Mouse (Mus musculus) embryonic facial prominence, embryonic 10.5 days (tissue): Measurements from ENCODE around the gene 1810010D01Rik. TPM values are rescaled to one million over a fixed set of nuclear protein-coding genes. Genes with fewer than 3 reads are reported as not detected.

Experiments
- DNase-seq: peaks from one replicate; pipeline ENCODE4 v3.0.0-alpha.2; 2017; ENCODE audit warnings: low spot score
- H3K27ac ChIP-seq: fragments of 300-500 bp; sonication (generic); replicated peaks from 2 replicates; pipeline ENCODE4 v1.5.1; 2016; ENCODE audit warnings: mild to moderate bottlenecking
- H3K27me3 ChIP-seq: fragments of 300-500 bp; sonication (generic); replicated peaks from 2 replicates; pipeline ENCODE4 v1.6.1; 2016; ENCODE audit warnings: low read depth, mild to moderate bottlenecking; ENCODE audit not compliant: poor library complexity, severe bottlenecking
- H3K36me3 ChIP-seq: fragments of 300-500 bp; sonication (generic); replicated peaks from 2 replicates; pipeline ENCODE4 v1.6.1; 2016; ENCODE audit warnings: mild to moderate bottlenecking, moderate library complexity
- H3K4me1 ChIP-seq: fragments of 300-500 bp; sonication (generic); 2 replicates; pipeline ENCODE4 v1.6.1; 2016
- H3K4me3 ChIP-seq: fragments of 300-500 bp; sonication (generic); 2 replicates; pipeline ENCODE4 v1.5.1; 2016; ENCODE audit warnings: mild to moderate bottlenecking, moderate library complexity
- H3K9me3 ChIP-seq: fragments of 300-500 bp; sonication (generic); 2 replicates; pipeline ENCODE4 v1.6.1; 2016; ENCODE audit warnings: mild to moderate bottlenecking
- WGBS: fragments of 180-500 bp; shearing (Covaris S2); methylation state at CpG from one replicate; pipeline ENCODE4 v1.1.7; 2016; 5-methylcytosine and 5-hydroxymethylcytosine counted together
- polyA plus RNA-seq: library from polyadenylated mRNA; unstranded; fragments of >200 nt; fragmentation: Nextera tagmentation; extraction: Ambion mirVana; gene quantifications from 2 replicates; pipeline ENCODE4 v1.2.1, GENCODE M21; 2016

The 1810010D01Rik gene
- polyA plus RNA-seq: 0.72 TPM in 1 of 2 replicates, not detected in the other

- 0 out of 2 replicates have a peak, but pooled peaks cover under 1% of the 10 kb centered on the region for H3K27me3 ChIP-seq
- no peaks in the 10 kb centered on the region for H3K36me3 ChIP-seq
- no peak for DNase-seq
- H3K4me3 ChIP-seq: no peak within 1 kb of the TSS
- H3K27ac ChIP-seq: peak within 1 kb of the TSS; percentile 97
- WGBS: 76% methylated on average over 4 of the region's 4 CpGs
- peaks cover 59% of the 10 kb centered on the region for H3K4me1 ChIP-seq
- no peaks in the 10 kb centered on the region for H3K9me3 ChIP-seq
These were observed at the start of gene 1810010D01Rik for GRCm38 (mm10) chr7:145208006-145208405. 1810010D01Rik (minus strand) TSS chr7:145208119.

DNA sequence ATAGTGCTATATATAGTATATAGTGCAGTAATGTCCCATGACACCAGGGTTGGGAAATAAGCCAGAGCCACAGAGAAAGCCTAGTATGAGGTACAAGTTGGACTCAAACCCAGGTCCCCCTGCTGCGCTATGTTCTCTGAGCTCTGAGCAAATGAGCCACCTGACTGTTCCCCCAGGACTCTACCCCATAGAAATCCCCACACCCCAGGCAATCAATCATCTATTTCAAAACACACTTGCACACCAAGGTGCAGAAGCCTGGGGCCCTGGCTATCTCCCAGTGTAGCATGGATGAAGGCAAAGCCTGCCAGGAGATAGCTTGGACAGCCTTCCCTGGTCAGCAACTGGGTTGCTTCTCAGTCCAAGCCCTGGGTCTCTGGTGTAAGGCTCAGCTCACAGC, 48.2 kb upstream of the 1810010D01Rik start:
- H3K4me3 ChIP-seq: no peak overlapping the region
- no peak for DNase-seq
- peaks cover 40% of the 10 kb centered on the region for H3K36me3 ChIP-seq
- no peaks in the 10 kb centered on the region; the same call in 1 of the 2 replicates for H3K4me1 ChIP-seq
- 92% methylated on average over 1 of the region's 1 CpGs for WGBS
- H3K27me3 ChIP-seq: no peaks in the 10 kb centered on the region
- H3K9me3 ChIP-seq: no peaks in the 10 kb centered on the region
- no peak overlapping the region for H3K27ac ChIP-seq

DNA sequence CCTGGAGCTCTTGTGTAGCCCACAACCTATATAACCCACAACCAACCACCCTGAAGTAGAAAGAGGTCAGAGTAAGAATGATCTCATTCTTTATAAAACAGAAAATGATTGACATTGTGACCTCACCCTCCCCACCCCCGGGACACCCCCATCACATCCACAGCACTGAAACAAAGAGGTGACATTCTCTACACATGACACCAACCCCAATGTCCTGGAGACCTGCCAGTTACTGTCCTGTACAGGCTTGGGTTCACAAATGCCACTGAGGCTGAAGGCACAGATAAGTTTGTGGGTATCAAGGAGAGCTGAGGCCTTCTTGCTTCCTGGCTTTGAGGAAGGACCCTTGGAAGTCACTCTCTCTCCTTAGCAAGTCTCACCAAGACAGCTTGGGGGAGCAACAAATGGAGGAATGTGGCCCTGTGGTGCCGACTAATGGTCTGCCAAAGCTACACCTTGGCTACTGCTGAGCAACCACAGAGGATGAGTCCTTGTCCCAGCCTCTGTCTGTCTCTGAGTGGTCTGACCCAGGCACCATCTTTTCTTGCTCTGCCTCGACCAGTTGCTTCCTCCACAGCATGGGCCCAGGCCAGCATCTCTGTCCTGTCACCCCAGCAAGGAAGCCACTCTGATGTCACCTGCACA, 46.2 kb upstream of the 1810010D01Rik start:
- H3K36me3 ChIP-seq: peaks cover 24% of the 10 kb centered on the region
- no peak overlapping the region for H3K4me3 ChIP-seq
- 69% methylated on average over 3 of the region's 3 CpGs for WGBS
- H3K9me3 ChIP-seq: no peaks in the 10 kb centered on the region
- H3K4me1 ChIP-seq: peaks cover 5% of the 10 kb centered on the region; the same call in 1 of the 2 replicates
- no peak for DNase-seq
- no peak overlapping the region for H3K27ac ChIP-seq
- no peaks in the 10 kb centered on the region for H3K27me3 ChIP-seq

- peaks cover 5% of the 10 kb centered on the region; the same call in 1 of the 2 replicates for H3K4me1 ChIP-seq
- no peak overlapping the region for H3K4me3 ChIP-seq
- DNase-seq: peak; percentile 81
- no peak overlapping the region for H3K27ac ChIP-seq
- WGBS: 25% methylated on average over 8 of the region's 8 CpGs
- peaks cover 17% of the 10 kb centered on the region for H3K36me3 ChIP-seq
- H3K9me3 ChIP-seq: no peaks in the 10 kb centered on the region
- H3K27me3 ChIP-seq: no peaks in the 10 kb centered on the region
These were observed 45.0 kb upstream of the 1810010D01Rik start for GRCm38 (mm10) chr7:145252715-145253476.

- Histone ChIP-seq H3K4me1 (peaks cover 5% of the 10 kb centered on the region; the same call in 1 of the 2 replicates), H3K27ac (no peak overlapping the region; the same call in 1 of the 2 replicates), H3K27me3 (no peaks in the 10 kb centered on the region), H3K36me3 (no peaks in the 10 kb centered on the region; the same call in 1 of the 2 replicates), H3K4me3 (no peak overlapping the region), H3K9me3 (no peaks in the 10 kb centered on the region)
- WGBS: 78% methylated on average over 9 of the region's 9 CpGs
- no peak for DNase-seq
These were observed 42.3 kb upstream of the 1810010D01Rik start for GRCm38 (mm10) chr7:145250225-145250624.

DNA sequence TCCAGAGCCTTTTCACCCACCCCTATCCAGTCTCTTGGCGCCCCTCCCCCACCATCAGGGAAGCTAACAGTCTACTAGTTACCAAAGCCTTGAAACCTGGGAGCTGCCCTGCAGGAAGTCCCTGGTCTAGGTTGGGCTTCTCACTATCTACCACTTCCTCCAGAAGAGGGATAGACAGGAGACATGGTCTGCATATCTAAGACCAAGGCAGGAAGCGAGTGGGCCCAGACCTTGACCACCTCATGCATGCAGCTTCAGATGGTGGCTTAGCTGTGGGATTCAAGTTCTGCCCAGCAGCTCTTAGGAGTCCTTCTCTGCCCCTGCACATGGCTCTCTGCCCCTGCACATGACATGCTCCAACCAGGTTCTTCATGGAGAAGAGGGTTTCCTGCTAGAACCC, 41.0 kb upstream of the 1810010D01Rik start:
- H3K36me3 ChIP-seq: no peaks in the 10 kb centered on the region
- H3K9me3 ChIP-seq: no peaks in the 10 kb centered on the region
- 88% methylated on average over 2 of the region's 2 CpGs for WGBS
- H3K27me3 ChIP-seq: peaks cover 8% of the 10 kb centered on the region; the same call in 1 of the 2 replicates
- peaks cover 5% of the 10 kb centered on the region; the same call in 1 of the 2 replicates for H3K4me1 ChIP-seq
- no peak for DNase-seq
- no peak overlapping the region; the same call in 1 of the 2 replicates for H3K27ac ChIP-seq
- H3K4me3 ChIP-seq: no peak overlapping the region

DNA sequence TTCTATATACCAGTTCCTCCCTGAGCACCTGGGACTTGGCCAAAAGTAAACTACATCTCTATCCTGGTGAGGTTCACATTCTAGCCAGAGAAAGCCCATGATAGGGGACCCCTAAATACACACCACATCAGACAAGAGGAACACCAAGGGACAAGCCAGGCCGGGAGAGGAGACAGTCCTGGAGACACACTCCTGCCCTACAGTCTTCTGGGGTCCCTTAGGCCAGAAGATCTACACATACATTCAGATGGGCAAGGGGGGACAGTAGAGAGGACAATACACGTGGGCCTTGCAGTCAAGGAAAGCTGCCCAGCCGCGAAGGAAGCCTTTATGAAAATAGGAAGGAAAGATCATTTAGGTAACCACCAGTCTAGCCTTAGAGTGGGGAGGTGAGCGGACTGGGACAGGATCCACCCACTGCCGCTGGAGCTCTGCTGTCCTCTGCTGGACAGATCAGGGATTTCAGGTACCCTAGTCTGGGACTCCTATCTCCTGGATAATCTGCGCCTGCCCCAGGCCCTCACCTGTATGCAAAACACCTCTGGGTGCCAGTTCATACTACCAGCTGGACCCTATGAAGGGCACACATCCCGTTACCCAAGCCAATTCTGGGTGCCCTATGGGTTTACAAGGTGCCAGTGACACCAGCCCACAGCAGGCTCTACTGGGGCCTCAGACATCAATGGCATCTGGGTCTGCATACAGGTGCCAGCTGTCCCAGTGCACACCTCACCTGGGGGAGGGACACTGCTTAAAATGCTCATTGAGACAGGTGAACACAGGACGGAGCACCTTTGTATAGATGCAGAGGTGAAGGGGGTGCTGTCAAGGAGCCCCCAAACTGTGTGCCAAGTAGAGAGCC, 35.2 kb upstream of the 1810010D01Rik start:
- Histone ChIP-seq H3K4me3 (no peak overlapping the region; the same call in 1 of the 2 replicates), H3K36me3 (no peaks in the 10 kb centered on the region), H3K9me3 (no peaks in the 10 kb centered on the region), H3K27me3 (peaks cover 24% of the 10 kb centered on the region), H3K27ac (peak overlapping the region; percentile 40; the same call in 1 of the 2 replicates), H3K4me1 (peaks cover 13% of the 10 kb centered on the region)
- DNase-seq: peak; percentile 84
- 13% methylated on average over 9 of the region's 9 CpGs for WGBS

GRCm38 (mm10) chr7:145242028-145242427, 34.1 kb upstream of the 1810010D01Rik start:
- DNase-seq: no peak
- Histone ChIP-seq H3K4me3 (no peak overlapping the region), H3K36me3 (no peaks in the 10 kb centered on the region), H3K9me3 (no peaks in the 10 kb centered on the region), H3K4me1 (peaks cover 13% of the 10 kb centered on the region), H3K27me3 (peaks cover 24% of the 10 kb centered on the region), H3K27ac (no peak overlapping the region)
- WGBS: 84% methylated on average over 9 of the region's 9 CpGs

DNA sequence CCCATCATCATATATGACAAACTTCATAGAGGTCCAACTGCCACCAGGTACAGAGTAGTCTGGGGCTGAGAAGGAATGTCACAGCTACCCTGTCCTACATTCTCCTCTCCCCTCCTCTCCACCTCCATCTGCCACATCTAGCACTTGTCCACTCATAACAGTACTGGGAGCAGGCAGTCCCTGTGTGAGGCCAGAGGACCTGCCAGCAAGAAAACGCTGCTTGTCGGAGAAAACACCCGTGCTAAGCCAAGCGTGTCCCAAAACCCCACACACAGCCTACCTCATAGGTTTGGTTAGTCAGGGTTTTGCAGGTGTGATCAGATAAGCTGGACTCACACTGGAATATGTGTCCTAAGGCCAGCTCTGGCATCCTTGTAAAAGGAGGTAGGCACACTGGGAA, 33.0 kb upstream of the 1810010D01Rik start:
- no peak for DNase-seq
- WGBS: 85% methylated on average over 4 of the region's 4 CpGs
- H3K27me3 ChIP-seq: peaks cover 24% of the 10 kb centered on the region

DNA sequence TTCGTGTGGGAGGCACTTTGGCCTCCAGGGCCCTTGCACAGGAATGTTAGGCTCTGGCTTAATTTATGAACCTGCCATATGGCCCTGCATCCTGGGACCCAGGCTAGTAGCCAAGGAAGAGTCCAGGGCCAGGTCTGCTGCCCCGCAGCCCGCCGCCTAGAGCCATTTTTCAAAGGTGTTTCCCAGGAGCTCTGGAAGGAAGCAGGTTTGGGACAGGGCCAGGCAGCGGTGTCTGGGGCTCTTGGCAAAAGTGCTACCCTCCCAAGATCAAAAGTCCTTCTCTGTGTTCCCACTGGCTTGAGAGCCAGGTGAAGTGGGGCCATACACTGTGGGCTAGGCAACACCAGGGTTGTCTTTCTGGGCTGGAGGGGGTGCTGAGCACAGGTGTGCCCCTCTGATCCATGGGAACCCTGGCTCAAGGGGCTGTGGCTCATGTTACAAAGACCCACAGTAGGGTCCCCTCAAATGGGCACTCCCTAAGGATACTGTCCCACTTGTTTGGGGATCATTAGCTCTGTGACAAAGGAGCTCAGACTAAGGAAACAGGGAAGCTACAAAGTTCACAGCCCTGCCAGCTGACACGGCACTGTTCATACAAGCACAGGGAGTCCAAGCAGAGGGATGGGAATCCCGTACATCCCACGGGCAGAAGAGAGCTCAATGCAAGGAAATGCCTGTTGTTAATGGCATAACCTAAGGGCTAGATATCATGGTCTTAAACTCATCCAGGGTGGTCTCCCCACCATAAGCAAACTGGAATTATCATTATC, 32.0 kb upstream of the 1810010D01Rik start:
- H3K27ac ChIP-seq: 0 out of 2 replicates have a peak overlapping the region, but pooled peaks have one; percentile 20
- DNase-seq: no peak
- no peaks in the 10 kb centered on the region for H3K9me3 ChIP-seq
- no peak overlapping the region for H3K4me3 ChIP-seq
- WGBS: 78% methylated on average over 8 of the region's 8 CpGs
- H3K27me3 ChIP-seq: peaks cover 24% of the 10 kb centered on the region
- H3K4me1 ChIP-seq: peaks cover 13% of the 10 kb centered on the region
- H3K36me3 ChIP-seq: no peaks in the 10 kb centered on the region

More for the DNA sequence above, 33.0 kb upstream of the 1810010D01Rik start:
- Histone ChIP-seq H3K36me3 (no peaks in the 10 kb centered on the region), H3K4me3 (no peak overlapping the region), H3K9me3 (no peaks in the 10 kb centered on the region), H3K27ac (no peak overlapping the region), H3K4me1 (peaks cover 13% of the 10 kb centered on the region)

GRCm38 (mm10) chr7:145239145-145239544, 31.2 kb upstream of the 1810010D01Rik start:
- peak overlapping the region; percentile 12; the same call in 1 of the 2 replicates for H3K27ac ChIP-seq
- DNase-seq: no peak

More at GRCm38 (mm10) chr7:145239145-145239544, 31.2 kb upstream of the 1810010D01Rik start:
- peaks cover 13% of the 10 kb centered on the region for H3K4me1 ChIP-seq
- H3K4me3 ChIP-seq: no peak overlapping the region
- peaks cover 18% of the 10 kb centered on the region for H3K27me3 ChIP-seq
- WGBS: 70% methylated on average over 6 of the region's 6 CpGs
- H3K36me3 ChIP-seq: no peaks in the 10 kb centered on the region
- H3K9me3 ChIP-seq: no peaks in the 10 kb centered on the region
